Mouse (Mus musculus): Measurements from ENCODE around the gene Arap2. TPM values are rescaled to one million over a fixed set of nuclear protein-coding genes. Genes with fewer than 3 reads are reported as not detected.

The Arap2 gene
- 3.3 and 3.8 TPM in 2 replicates for polyA plus RNA-seq (2015; fragmentation: Nextera tagmentation; extraction: Ambion mirVana)

- Histone ChIP-seq H3K9me3 (replicated peaks) (no peaks in the 10 kb centered on the region), H3K27ac (0 out of 2 replicates have a peak within 1 kb of the TSS, but pooled peaks have one; percentile 51)
- under 1% methylated on average over 78 of the region's 106 CpGs for WGBS
These were observed at the start of gene Arap2 for GRCm38 (mm10) chr5:62765784-62766701. Gene Arap2 (minus strand): TSS chr5:62766159.

GRCm38 (mm10) chr5:62815741-62816140 is 49.8 kb upstream of the Arap2 start:
- Histone ChIP-seq H3K27me3 (no peaks in the 10 kb centered on the region), H3K9me3 (replicated peaks) (no peaks in the 10 kb centered on the region), H3K4me3 (replicated peaks) (no peak overlapping the region), H3K36me3 (no peaks in the 10 kb centered on the region), H3K4me2 (no peak overlapping the region), H3K4me1 (no peaks in the 10 kb centered on the region), H3K27ac (no peak overlapping the region), H3K9ac (no peak overlapping the region)
- WGBS, result 79% methylated on average over 1 of the region's 1 CpGs
- ATAC-seq (replicated peaks; ENCODE audit: low FRiP score), result no peak

More at GRCm38 (mm10) chr5:62765784-62766701, at the start of gene Arap2:
- H3K4me3 ChIP-seq (replicated peaks), result peak within 1 kb of the TSS; percentile 51
- 0 out of 2 replicates have a peak, but pooled peaks cover 4% of the 10 kb centered on the region for H3K4me1 ChIP-seq
- peak within 1 kb of the TSS; percentile 55 for H3K9ac ChIP-seq
- H3K36me3 ChIP-seq, result no peaks in the 10 kb centered on the region
- no peaks in the 10 kb centered on the region for H3K27me3 ChIP-seq
- peak within 1 kb of the TSS; percentile 84 for H3K4me2 ChIP-seq
- peak; percentile 94 for ATAC-seq (replicated peaks; ENCODE audit: low FRiP score)

- H3K27me3 ChIP-seq, result no peaks in the 10 kb centered on the region
- no peak for ATAC-seq (replicated peaks; ENCODE audit: low FRiP score)
- 88% methylated on average over 1 of the region's 1 CpGs for WGBS
- H3K4me2 ChIP-seq, result no peak overlapping the region
- no peaks in the 10 kb centered on the region for H3K4me1 ChIP-seq
- H3K27ac ChIP-seq, result no peak overlapping the region
- no peak overlapping the region for H3K9ac ChIP-seq
- no peaks in the 10 kb centered on the region for H3K36me3 ChIP-seq
- no peaks in the 10 kb centered on the region for H3K9me3 ChIP-seq (replicated peaks)
- no peak overlapping the region for H3K4me3 ChIP-seq (replicated peaks)
These were observed 48.1 kb upstream of the Arap2 start for GRCm38 (mm10) chr5:62814072-62814414.

GRCm38 (mm10) chr5:62813402-62814071 is 47.6 kb upstream of the Arap2 start, which contains the start of gene Dthd1:
Gene Dthd1 (plus strand): TSS chr5:62813823.
- Histone ChIP-seq H3K9ac (no peak within 1 kb of the TSS), H3K36me3 (no peaks in the 10 kb centered on the region), H3K27me3 (no peaks in the 10 kb centered on the region), H3K4me1 (no peaks in the 10 kb centered on the region), H3K27ac (no peak within 1 kb of the TSS), H3K9me3 (replicated peaks) (no peaks in the 10 kb centered on the region), H3K4me3 (replicated peaks) (no peak within 1 kb of the TSS), H3K4me2 (no peak within 1 kb of the TSS)
- no peak for ATAC-seq (replicated peaks; ENCODE audit: low FRiP score)
- 85% methylated on average over 6 of the region's 6 CpGs for WGBS

GRCm38 (mm10) chr5:62792776-62793175 is 26.8 kb upstream of the Arap2 start:
- Histone ChIP-seq H3K9me3 (replicated peaks) (no peaks in the 10 kb centered on the region), H3K27me3 (no peaks in the 10 kb centered on the region), H3K27ac (no peak overlapping the region), H3K4me3 (replicated peaks) (no peak overlapping the region), H3K9ac (no peak overlapping the region), H3K36me3 (no peaks in the 10 kb centered on the region), H3K4me1 (no peaks in the 10 kb centered on the region), H3K4me2 (no peak overlapping the region)
- 81% methylated on average over 1 of the region's 1 CpGs for WGBS
- ATAC-seq (replicated peaks; ENCODE audit: low FRiP score), result no peak

GRCm38 (mm10) chr5:62790921-62791564 is 25.1 kb upstream of the Arap2 start:
- Histone ChIP-seq H3K4me1 (no peaks in the 10 kb centered on the region), H3K27me3 (no peaks in the 10 kb centered on the region), H3K27ac (no peak overlapping the region), H3K4me2 (no peak overlapping the region), H3K9ac (no peak overlapping the region), H3K9me3 (replicated peaks) (no peaks in the 10 kb centered on the region), H3K36me3 (no peaks in the 10 kb centered on the region), H3K4me3 (replicated peaks) (no peak overlapping the region)
- ATAC-seq (replicated peaks; ENCODE audit: low FRiP score), result no peak
- 90% methylated on average over 5 of the region's 5 CpGs for WGBS

- Histone ChIP-seq H3K27ac (no peak overlapping the region), H3K36me3 (no peaks in the 10 kb centered on the region), H3K9ac (no peak overlapping the region), H3K9me3 (replicated peaks) (no peaks in the 10 kb centered on the region), H3K4me2 (no peak overlapping the region), H3K4me1 (no peaks in the 10 kb centered on the region), H3K4me3 (replicated peaks) (no peak overlapping the region), H3K27me3 (no peaks in the 10 kb centered on the region)
- WGBS, result 81% methylated on average over 3 of the region's 3 CpGs
- no peak for ATAC-seq (replicated peaks; ENCODE audit: low FRiP score)
These were observed 20.9 kb upstream of the Arap2 start for GRCm38 (mm10) chr5:62786809-62787208.

- Histone ChIP-seq H3K36me3 (no peaks in the 10 kb centered on the region), H3K9me3 (replicated peaks) (no peaks in the 10 kb centered on the region), H3K4me1 (no peaks in the 10 kb centered on the region), H3K4me2 (no peak overlapping the region), H3K27ac (no peak overlapping the region), H3K27me3 (no peaks in the 10 kb centered on the region), H3K9ac (no peak overlapping the region), H3K4me3 (replicated peaks) (no peak overlapping the region)
- 69% methylated on average over 5 of the region's 5 CpGs for WGBS
- no peak for ATAC-seq (replicated peaks; ENCODE audit: low FRiP score)
These were observed 12.7 kb upstream of the Arap2 start for GRCm38 (mm10) chr5:62778682-62779081.

GRCm38 (mm10) chr5:62777804-62778203 is 11.8 kb upstream of the Arap2 start:
- Histone ChIP-seq H3K4me2 (no peak overlapping the region), H3K9ac (no peak overlapping the region), H3K27me3 (no peaks in the 10 kb centered on the region), H3K36me3 (no peaks in the 10 kb centered on the region), H3K27ac (no peak overlapping the region), H3K9me3 (replicated peaks) (no peaks in the 10 kb centered on the region), H3K4me3 (replicated peaks) (no peak overlapping the region), H3K4me1 (no peaks in the 10 kb centered on the region)
- ATAC-seq (replicated peaks; ENCODE audit: low FRiP score), result no peak
- 63% methylated on average over 8 of the region's 8 CpGs for WGBS

GRCm38 (mm10) chr5:62771775-62772599 is 6.0 kb upstream of the Arap2 start:
- H3K4me2 ChIP-seq, result no peak overlapping the region
- no peaks in the 10 kb centered on the region for H3K4me1 ChIP-seq
- no peak overlapping the region for H3K27ac ChIP-seq
- H3K36me3 ChIP-seq, result no peaks in the 10 kb centered on the region
- H3K27me3 ChIP-seq, result no peaks in the 10 kb centered on the region
- no peaks in the 10 kb centered on the region for H3K9me3 ChIP-seq (replicated peaks)
- ATAC-seq (replicated peaks; ENCODE audit: low FRiP score), result no peak
- no peak overlapping the region for H3K9ac ChIP-seq
- H3K4me3 ChIP-seq (replicated peaks), result no peak overlapping the region
- WGBS, result 85% methylated on average over 11 of the region's 11 CpGs

- ATAC-seq (replicated peaks; ENCODE audit: low FRiP score), result peak; percentile 41
- Histone ChIP-seq H3K4me3 (replicated peaks) (peak overlapping the region; percentile 51), H3K4me1 (0 out of 2 replicates have a peak, but pooled peaks cover 4% of the 10 kb centered on the region), H3K27me3 (no peaks in the 10 kb centered on the region), H3K36me3 (no peaks in the 10 kb centered on the region), H3K9ac (peak overlapping the region; percentile 55), H3K27ac (no peak overlapping the region), H3K4me2 (peak overlapping the region; percentile 84), H3K9me3 (replicated peaks) (no peaks in the 10 kb centered on the region)
- WGBS, result 15% methylated on average over 5 of the region's 5 CpGs
These were observed 538 bp downstream of the Arap2 start for GRCm38 (mm10) chr5:62765459-62765783.
